Mouse (Mus musculus): Measurements from ENCODE around the gene Nmi. TPM values are rescaled to one million over a fixed set of nuclear protein-coding genes. Genes with fewer than 3 reads are reported as not detected.

The Nmi gene
- polyA plus RNA-seq, 1 experiment from 2014 or later: 4.9 TPM

DNA sequence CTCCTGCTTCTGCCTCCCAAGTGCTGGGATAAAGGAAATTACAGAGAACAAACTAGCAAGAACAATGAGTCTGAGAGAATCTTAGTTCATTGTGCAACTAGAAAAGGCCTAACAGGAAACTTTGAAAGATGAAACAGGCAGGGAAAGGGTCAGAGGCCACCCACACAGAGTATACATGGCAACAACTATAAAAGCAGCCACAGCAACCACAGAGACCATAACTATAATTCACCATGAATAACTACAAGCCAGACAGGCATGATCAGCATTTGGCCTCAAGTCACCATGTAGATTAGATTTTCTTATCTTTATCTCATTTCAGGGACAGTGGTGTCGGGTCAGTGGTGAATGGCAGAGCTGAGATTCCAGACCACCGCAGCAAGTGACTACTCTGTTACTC is 16.3 kb upstream of the Nmi start:
- ATAC-seq: no peak
- 96% methylated on average over 2 of the region's 2 CpGs for WGBS

GRCm38 (mm10) chr2:51986695-51987094 is 13.4 kb upstream of the Nmi start:
- no peak overlapping the region for H3K27ac ChIP-seq (ENCODE audit: low read length)
- WGBS: 81% methylated on average over 5 of the region's 5 CpGs
- no peaks in the 10 kb centered on the region for H3K36me3 ChIP-seq (ENCODE audit: control insufficient read depth, insufficient read depth)
- no peak overlapping the region for H3K4me2 ChIP-seq (ENCODE audit: low read length)
- no peak overlapping the region for H3K4me3 ChIP-seq (replicated peaks; ENCODE audit: low read length)
- ATAC-seq: no peak
- no peaks in the 10 kb centered on the region for H3K9me3 ChIP-seq (ENCODE audit: control insufficient read depth, low read length)
- no peak overlapping the region for H3K9ac ChIP-seq (replicated peaks; ENCODE audit: low read depth, low read length)
- no peaks in the 10 kb centered on the region for H3K27me3 ChIP-seq (replicated peaks; ENCODE audit: control insufficient read depth, insufficient read depth, low read length)
- no peaks in the 10 kb centered on the region for H3K4me1 ChIP-seq (replicated peaks; ENCODE audit: control insufficient read depth, insufficient read depth, low read length)

More for the DNA sequence above, 16.3 kb upstream of the Nmi start:
- Histone ChIP-seq H3K9me3 (ENCODE audit: control insufficient read depth, low read length) (no peaks in the 10 kb centered on the region), H3K4me1 (replicated peaks; ENCODE audit: control insufficient read depth, insufficient read depth, low read length) (no peaks in the 10 kb centered on the region), H3K9ac (replicated peaks; ENCODE audit: low read depth, low read length) (no peak overlapping the region), H3K27me3 (replicated peaks; ENCODE audit: control insufficient read depth, insufficient read depth, low read length) (no peaks in the 10 kb centered on the region), H3K36me3 (ENCODE audit: control insufficient read depth, insufficient read depth) (no peaks in the 10 kb centered on the region), H3K27ac (ENCODE audit: low read length) (no peak overlapping the region), H3K4me3 (replicated peaks; ENCODE audit: low read length) (no peak overlapping the region), H3K4me2 (ENCODE audit: low read length) (no peak overlapping the region)

DNA sequence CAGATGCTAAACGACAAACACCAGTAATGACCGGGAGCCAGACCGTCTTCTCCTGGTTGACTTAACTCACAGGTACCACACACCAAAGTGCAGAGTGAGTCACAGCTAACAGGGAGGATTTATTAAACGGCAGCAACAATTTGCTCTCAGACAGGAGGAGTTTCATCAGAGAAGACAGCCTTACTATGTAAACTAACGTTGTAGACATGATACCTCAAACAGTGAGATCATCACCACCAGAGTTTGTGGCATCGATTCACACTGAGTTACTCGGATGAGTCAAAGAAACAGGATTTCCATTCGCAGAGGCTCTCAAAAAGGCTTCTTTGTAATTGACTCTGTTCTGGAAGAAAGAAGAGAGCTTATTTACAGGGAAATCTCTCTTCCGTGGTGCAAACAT is 12.9 kb upstream of the Nmi start:
- 70% methylated on average over 9 of the region's 9 CpGs for WGBS
- Histone ChIP-seq H3K27ac (ENCODE audit: low read length) (no peak overlapping the region), H3K4me2 (ENCODE audit: low read length) (no peak overlapping the region), H3K9me3 (ENCODE audit: control insufficient read depth, low read length) (no peaks in the 10 kb centered on the region), H3K27me3 (replicated peaks; ENCODE audit: control insufficient read depth, insufficient read depth, low read length) (no peaks in the 10 kb centered on the region), H3K9ac (replicated peaks; ENCODE audit: low read depth, low read length) (no peak overlapping the region), H3K4me1 (replicated peaks; ENCODE audit: control insufficient read depth, insufficient read depth, low read length) (no peaks in the 10 kb centered on the region), H3K36me3 (ENCODE audit: control insufficient read depth, insufficient read depth) (no peaks in the 10 kb centered on the region), H3K4me3 (replicated peaks; ENCODE audit: low read length) (no peak overlapping the region)
- no peak for ATAC-seq

GRCm38 (mm10) chr2:51985241-51985640 is 11.9 kb upstream of the Nmi start:
- Histone ChIP-seq H3K36me3 (ENCODE audit: control insufficient read depth, insufficient read depth) (no peaks in the 10 kb centered on the region), H3K9ac (replicated peaks; ENCODE audit: low read depth, low read length) (no peak overlapping the region), H3K27me3 (replicated peaks; ENCODE audit: control insufficient read depth, insufficient read depth, low read length) (no peaks in the 10 kb centered on the region), H3K4me3 (replicated peaks; ENCODE audit: low read length) (no peak overlapping the region), H3K27ac (ENCODE audit: low read length) (no peak overlapping the region), H3K9me3 (ENCODE audit: control insufficient read depth, low read length) (no peaks in the 10 kb centered on the region), H3K4me1 (replicated peaks; ENCODE audit: control insufficient read depth, insufficient read depth, low read length) (no peaks in the 10 kb centered on the region), H3K4me2 (ENCODE audit: low read length) (no peak overlapping the region)
- 94% methylated on average over 10 of the region's 10 CpGs for WGBS
- ATAC-seq: no peak

DNA sequence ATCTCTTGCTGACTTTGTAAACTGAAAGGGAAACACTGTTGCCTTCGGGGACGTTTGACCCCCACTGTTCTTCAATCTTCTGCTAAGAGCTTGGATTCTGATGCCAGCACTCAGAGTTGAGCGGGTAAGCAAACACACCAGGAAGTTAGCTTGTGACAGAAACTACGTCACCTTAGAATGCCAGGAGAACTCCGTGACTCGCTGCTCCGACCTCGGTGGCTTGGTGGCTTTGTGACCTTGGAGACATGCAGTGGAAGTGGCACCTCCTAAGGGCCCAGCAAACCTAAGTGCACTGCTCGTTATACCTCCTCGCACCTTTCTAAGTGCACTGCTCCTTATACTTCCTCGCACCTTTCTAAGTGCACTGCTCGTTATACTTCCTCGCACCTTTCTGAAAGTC is 9.0 kb upstream of the Nmi start:
- WGBS: 78% methylated on average over 13 of the region's 13 CpGs

DNA sequence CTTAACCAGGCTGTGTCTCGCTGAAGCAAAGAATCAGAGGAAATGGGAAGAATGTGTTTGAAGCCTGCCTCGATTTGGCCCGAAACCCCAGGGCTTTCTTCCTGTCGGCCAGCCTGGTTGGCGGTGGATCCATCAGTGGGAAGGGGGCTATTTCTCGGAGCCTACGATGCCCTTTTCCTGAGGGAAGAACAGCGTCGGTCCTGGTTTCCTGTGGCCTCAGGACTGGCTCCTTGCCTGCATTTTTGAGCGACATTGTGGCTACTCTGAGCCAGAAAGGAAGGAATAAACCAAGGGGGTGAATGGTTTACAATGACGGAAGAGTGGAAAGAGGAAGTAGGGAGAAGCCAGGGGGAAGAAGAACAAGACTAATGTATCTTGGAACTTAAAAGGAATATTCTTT is 8.3 kb upstream of the Nmi start:
- Histone ChIP-seq H3K4me1 (replicated peaks; ENCODE audit: control insufficient read depth, insufficient read depth, low read length) (no peaks in the 10 kb centered on the region), H3K9me3 (ENCODE audit: control insufficient read depth, low read length) (peaks cover 4% of the 10 kb centered on the region; the same call in 1 of the 2 replicates), H3K27me3 (replicated peaks; ENCODE audit: control insufficient read depth, insufficient read depth, low read length) (no peaks in the 10 kb centered on the region), H3K4me3 (replicated peaks; ENCODE audit: low read length) (no peak overlapping the region), H3K9ac (replicated peaks; ENCODE audit: low read depth, low read length) (no peak overlapping the region), H3K27ac (ENCODE audit: low read length) (no peak overlapping the region), H3K4me2 (ENCODE audit: low read length) (no peak overlapping the region), H3K36me3 (ENCODE audit: control insufficient read depth, insufficient read depth) (no peaks in the 10 kb centered on the region)
- 64% methylated on average over 11 of the region's 11 CpGs for WGBS
- ATAC-seq: no peak

More for the DNA sequence above, 9.0 kb upstream of the Nmi start:
- Histone ChIP-seq H3K27me3 (replicated peaks; ENCODE audit: control insufficient read depth, insufficient read depth, low read length) (no peaks in the 10 kb centered on the region), H3K9ac (replicated peaks; ENCODE audit: low read depth, low read length) (no peak overlapping the region), H3K9me3 (ENCODE audit: control insufficient read depth, low read length) (peaks cover 4% of the 10 kb centered on the region; the same call in 1 of the 2 replicates), H3K4me1 (replicated peaks; ENCODE audit: control insufficient read depth, insufficient read depth, low read length) (no peaks in the 10 kb centered on the region), H3K4me3 (replicated peaks; ENCODE audit: low read length) (no peak overlapping the region), H3K27ac (ENCODE audit: low read length) (no peak overlapping the region), H3K4me2 (ENCODE audit: low read length) (no peak overlapping the region), H3K36me3 (ENCODE audit: control insufficient read depth, insufficient read depth) (no peaks in the 10 kb centered on the region)
- no peak for ATAC-seq

- peak overlapping the region; percentile 66 for H3K4me3 ChIP-seq (replicated peaks; ENCODE audit: low read length)
- ATAC-seq: peak; percentile 87
- no peaks in the 10 kb centered on the region for H3K9me3 ChIP-seq (ENCODE audit: control insufficient read depth, low read length)
- WGBS: 2% methylated on average over 40 of the region's 40 CpGs
- H3K4me2 ChIP-seq (ENCODE audit: low read length): peak overlapping the region; percentile 94
- no peaks in the 10 kb centered on the region for H3K36me3 ChIP-seq (ENCODE audit: control insufficient read depth, insufficient read depth)
- peak overlapping the region; percentile 71 for H3K9ac ChIP-seq (replicated peaks; ENCODE audit: low read depth, low read length)
- no peaks in the 10 kb centered on the region for H3K27me3 ChIP-seq (replicated peaks; ENCODE audit: control insufficient read depth, insufficient read depth, low read length)
- H3K4me1 ChIP-seq (replicated peaks; ENCODE audit: control insufficient read depth, insufficient read depth, low read length): peaks cover 10% of the 10 kb centered on the region; the same call in 1 of the 2 replicates
- H3K27ac ChIP-seq (ENCODE audit: low read length): peak overlapping the region; percentile 5; the same call in 1 of the 2 replicates
These were observed 469 bp downstream of the Nmi start for GRCm38 (mm10) chr2:51972641-51973409.

- H3K4me3 ChIP-seq (replicated peaks; ENCODE audit: low read length): no peak overlapping the region; the same call in 1 of the 2 replicates
- peaks cover 10% of the 10 kb centered on the region; the same call in 1 of the 2 replicates for H3K4me1 ChIP-seq (replicated peaks; ENCODE audit: control insufficient read depth, insufficient read depth, low read length)
- 0 out of 2 replicates have a peak, but pooled peaks have one; percentile 36 for ATAC-seq
- peak overlapping the region; percentile 94 for H3K4me2 ChIP-seq (ENCODE audit: low read length)
- H3K27me3 ChIP-seq (replicated peaks; ENCODE audit: control insufficient read depth, insufficient read depth, low read length): no peaks in the 10 kb centered on the region
- H3K27ac ChIP-seq (ENCODE audit: low read length): no peak overlapping the region
- H3K9ac ChIP-seq (replicated peaks; ENCODE audit: low read depth, low read length): no peak overlapping the region
- H3K9me3 ChIP-seq (ENCODE audit: control insufficient read depth, low read length): no peaks in the 10 kb centered on the region
- WGBS: 49% methylated on average over 5 of the region's 5 CpGs
- H3K36me3 ChIP-seq (ENCODE audit: control insufficient read depth, insufficient read depth): no peaks in the 10 kb centered on the region
These were observed 1.2 kb downstream of the Nmi start for GRCm38 (mm10) chr2:51972142-51972541.

GRCm38 (mm10) chr2:51970897-51971296 is 2.4 kb downstream of the Nmi start:
- 97% methylated on average over 4 of the region's 4 CpGs for WGBS
- Histone ChIP-seq H3K27me3 (replicated peaks; ENCODE audit: control insufficient read depth, insufficient read depth, low read length) (no peaks in the 10 kb centered on the region), H3K36me3 (ENCODE audit: control insufficient read depth, insufficient read depth) (no peaks in the 10 kb centered on the region), H3K4me1 (replicated peaks; ENCODE audit: control insufficient read depth, insufficient read depth, low read length) (peaks cover 10% of the 10 kb centered on the region; the same call in 1 of the 2 replicates), H3K9me3 (ENCODE audit: control insufficient read depth, low read length) (no peaks in the 10 kb centered on the region), H3K27ac (ENCODE audit: low read length) (no peak overlapping the region), H3K4me2 (ENCODE audit: low read length) (no peak overlapping the region), H3K4me3 (replicated peaks; ENCODE audit: low read length) (no peak overlapping the region), H3K9ac (replicated peaks; ENCODE audit: low read depth, low read length) (no peak overlapping the region)
- ATAC-seq: no peak

Measured in forebrain, embryonic 16.5 days (tissue).